Mouse (Mus musculus) limb, embryonic 10.5 days (tissue): ENCODE measurements around the gene Abhd17b. TPM values are rescaled to one million over a fixed set of nuclear protein-coding genes. Genes with fewer than 3 reads are reported as not detected.

Source experiments
- DNase-seq: peaks from one replicate; pipeline ENCODE4 v3.0.0-alpha.2; 2017; ENCODE audit warnings: low spot score
- H3K27ac ChIP-seq: fragments of 300-500 bp; sonication (generic); 2 replicates; pipeline ENCODE4 v1.5.1; 2016; ENCODE audit warnings: mild to moderate bottlenecking
- H3K27me3 ChIP-seq: fragments of 300-500 bp; sonication (generic); 2 replicates; pipeline ENCODE4 v1.6.1; 2016; ENCODE audit warnings: low read depth, mild to moderate bottlenecking; ENCODE audit not compliant: poor library complexity, severe bottlenecking
- H3K36me3 ChIP-seq: fragments of 300-500 bp; sonication (generic); 2 replicates; pipeline ENCODE4 v1.6.1; 2016; ENCODE audit warnings: mild to moderate bottlenecking, moderate library complexity
- H3K4me1 ChIP-seq: fragments of 300-500 bp; sonication (generic); 2 replicates; pipeline ENCODE4 v1.6.1; 2016
- H3K4me3 ChIP-seq: fragments of 300-500 bp; sonication (generic); 2 replicates; pipeline ENCODE4 v1.5.1; 2016; ENCODE audit warnings: mild to moderate bottlenecking, moderate library complexity
- H3K9me3 ChIP-seq: fragments of 300-500 bp; sonication (generic); replicated peaks from 2 replicates; pipeline ENCODE4 v1.6.1; 2016; ENCODE audit warnings: mild to moderate bottlenecking
- WGBS: fragments of 180-500 bp; shearing (Covaris S2); methylation state at CpG from one replicate; pipeline ENCODE4 v1.1.7; 2016; 5-methylcytosine and 5-hydroxymethylcytosine counted together
- polyA plus RNA-seq: library from polyadenylated mRNA; unstranded; fragments of >200 nt; fragmentation: Nextera tagmentation; extraction: Ambion mirVana; gene quantifications from 2 replicates; pipeline ENCODE4 v1.2.1, GENCODE M21; 2016

The Abhd17b gene
- polyA plus RNA-seq, 1 experiment from 2014 or later, result 28.8 TPM

DNA sequence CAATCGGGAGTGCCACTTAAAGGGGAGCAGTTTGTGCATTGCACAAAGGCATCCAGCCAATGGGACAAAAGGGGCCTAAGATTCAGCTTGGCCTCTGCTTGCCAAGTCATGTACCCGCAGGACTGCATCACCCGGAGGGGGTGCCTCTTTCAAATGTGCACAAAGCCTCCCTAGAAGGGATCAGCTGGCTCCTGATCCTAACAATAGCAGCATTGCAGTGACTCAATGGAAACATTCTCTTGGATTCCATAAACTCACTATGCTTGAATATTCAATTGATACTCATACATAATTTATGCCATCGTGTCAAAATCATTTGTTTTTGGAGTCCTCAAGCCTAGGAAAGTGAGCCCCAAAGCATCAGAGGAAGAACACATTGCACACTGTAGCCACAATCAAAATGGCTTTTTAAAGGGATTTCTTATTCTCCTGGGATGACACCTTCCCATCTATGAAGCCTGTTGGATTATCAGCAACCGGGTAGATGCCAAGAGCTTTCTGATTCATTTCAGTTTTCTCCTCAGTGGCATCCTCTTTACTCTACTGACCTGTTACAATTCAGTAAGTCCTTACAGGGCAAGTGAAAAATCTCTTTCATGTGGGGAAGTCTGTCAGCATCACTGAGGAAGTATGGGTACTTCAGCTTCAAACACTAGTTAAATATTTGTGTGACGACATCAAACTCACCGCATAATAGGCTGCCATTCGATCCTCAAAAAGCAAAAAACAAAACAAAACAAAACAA lies 71.1 kb downstream of the Abhd17b start:
- no peaks in the 10 kb centered on the region for H3K4me1 ChIP-seq
- no peak overlapping the region for H3K27ac ChIP-seq
- H3K36me3 ChIP-seq, result no peaks in the 10 kb centered on the region
- no peak overlapping the region for H3K4me3 ChIP-seq
- peak; percentile 7 for DNase-seq
- no peaks in the 10 kb centered on the region for H3K27me3 ChIP-seq
- no peaks in the 10 kb centered on the region for H3K9me3 ChIP-seq
- 93% methylated on average over 8 of the region's 8 CpGs for WGBS

DNA sequence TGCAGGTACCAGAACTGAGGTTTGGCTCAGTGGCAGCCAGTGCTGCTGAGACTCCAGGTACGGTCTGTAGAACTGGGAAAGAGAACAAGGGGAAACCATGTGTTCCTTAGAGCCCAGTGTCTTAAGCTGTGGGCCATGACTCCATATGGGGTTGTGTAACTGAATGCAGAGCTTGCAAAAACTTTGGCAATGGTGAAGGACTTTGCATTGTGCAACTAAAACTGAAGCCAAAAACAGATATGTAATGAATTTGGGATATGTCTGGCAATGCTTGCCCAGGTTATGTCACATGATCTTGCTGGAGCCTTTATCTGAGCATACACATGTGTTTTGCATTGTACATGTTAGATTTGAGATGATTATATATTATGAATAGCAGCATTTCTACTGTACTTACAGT lies 72.2 kb downstream of the Abhd17b start:
- Histone ChIP-seq H3K27me3 (no peaks in the 10 kb centered on the region), H3K9me3 (no peaks in the 10 kb centered on the region), H3K4me3 (no peak overlapping the region), H3K36me3 (no peaks in the 10 kb centered on the region), H3K27ac (no peak overlapping the region), H3K4me1 (no peaks in the 10 kb centered on the region)
- 88% methylated on average over 1 of the region's 1 CpGs for WGBS
- DNase-seq, result peak; percentile 6

DNA sequence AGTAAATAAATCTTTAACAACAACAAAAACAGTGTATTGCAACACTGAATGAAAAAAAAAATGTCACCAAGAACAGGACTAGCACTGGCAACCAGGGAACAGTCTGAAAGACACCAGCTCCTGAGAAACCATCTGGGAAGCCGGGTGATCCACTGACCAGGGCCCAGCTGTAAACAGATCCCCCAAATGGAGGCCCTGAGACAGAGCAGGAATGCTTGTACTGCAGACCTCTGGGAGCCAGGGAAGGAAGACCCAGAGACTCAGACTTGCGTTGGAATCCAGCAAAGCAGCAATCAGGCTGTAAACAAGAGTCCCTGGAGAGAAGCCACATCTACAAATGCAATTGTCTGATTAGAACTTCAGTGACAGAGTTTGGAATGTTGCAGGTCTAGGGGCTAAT lies 74.1 kb downstream of the Abhd17b start:
- no peaks in the 10 kb centered on the region for H3K9me3 ChIP-seq
- 21% methylated on average over 2 of the region's 2 CpGs for WGBS
- no peaks in the 10 kb centered on the region for H3K36me3 ChIP-seq
- no peaks in the 10 kb centered on the region for H3K27me3 ChIP-seq
- H3K27ac ChIP-seq, result no peak overlapping the region
- H3K4me1 ChIP-seq, result no peaks in the 10 kb centered on the region
- DNase-seq, result no peak
- no peak overlapping the region for H3K4me3 ChIP-seq

DNA sequence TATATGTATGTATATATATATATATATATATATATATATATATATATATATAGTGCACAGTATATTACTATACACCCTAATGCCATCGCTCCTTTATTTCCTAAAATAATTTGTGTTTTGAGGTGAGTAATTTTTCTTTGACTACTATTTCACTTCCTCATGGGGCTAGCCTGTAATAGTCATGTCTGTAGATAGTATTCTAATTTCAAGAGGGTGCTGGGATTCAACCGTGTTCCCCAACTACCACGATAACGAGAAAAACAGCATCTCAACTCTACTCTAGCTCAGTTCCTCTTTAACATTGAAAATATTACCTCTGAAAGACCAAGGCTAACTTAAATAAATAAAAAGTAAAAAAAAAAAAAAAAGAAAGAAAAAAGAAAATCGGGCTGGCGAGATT lies 75.4 kb downstream of the Abhd17b start:
- no peak overlapping the region for H3K4me3 ChIP-seq
- H3K9me3 ChIP-seq, result no peaks in the 10 kb centered on the region
- no peak for DNase-seq
- no peaks in the 10 kb centered on the region for H3K4me1 ChIP-seq
- WGBS, result 96% methylated on average over 6 of the region's 6 CpGs
- no peak overlapping the region for H3K27ac ChIP-seq
- no peaks in the 10 kb centered on the region for H3K27me3 ChIP-seq
- no peaks in the 10 kb centered on the region for H3K36me3 ChIP-seq

DNA sequence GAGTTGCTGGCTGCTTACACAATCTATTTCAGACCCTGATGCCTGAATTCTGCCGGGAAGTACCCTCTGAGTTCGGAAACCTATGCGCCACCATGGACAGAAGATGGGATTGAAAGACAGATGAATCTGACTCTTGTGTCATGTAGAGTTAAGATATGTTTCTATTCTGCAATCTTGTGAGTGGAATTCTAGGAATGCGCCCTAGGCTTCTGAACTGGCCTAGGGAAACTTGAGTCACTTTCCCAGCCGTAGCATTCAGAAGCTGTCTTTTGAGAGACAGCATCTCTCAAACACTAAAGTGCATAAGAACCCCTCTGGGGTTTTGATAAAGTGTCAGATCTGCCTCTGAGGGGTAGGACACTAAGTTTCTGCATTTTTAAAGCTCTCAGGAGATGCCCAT lies 78.9 kb downstream of the Abhd17b start:
- Histone ChIP-seq H3K4me3 (no peak overlapping the region), H3K27ac (no peak overlapping the region), H3K4me1 (no peaks in the 10 kb centered on the region), H3K36me3 (no peaks in the 10 kb centered on the region), H3K9me3 (no peaks in the 10 kb centered on the region), H3K27me3 (no peaks in the 10 kb centered on the region)
- 91% methylated on average over 5 of the region's 5 CpGs for WGBS
- no peak for DNase-seq

DNA sequence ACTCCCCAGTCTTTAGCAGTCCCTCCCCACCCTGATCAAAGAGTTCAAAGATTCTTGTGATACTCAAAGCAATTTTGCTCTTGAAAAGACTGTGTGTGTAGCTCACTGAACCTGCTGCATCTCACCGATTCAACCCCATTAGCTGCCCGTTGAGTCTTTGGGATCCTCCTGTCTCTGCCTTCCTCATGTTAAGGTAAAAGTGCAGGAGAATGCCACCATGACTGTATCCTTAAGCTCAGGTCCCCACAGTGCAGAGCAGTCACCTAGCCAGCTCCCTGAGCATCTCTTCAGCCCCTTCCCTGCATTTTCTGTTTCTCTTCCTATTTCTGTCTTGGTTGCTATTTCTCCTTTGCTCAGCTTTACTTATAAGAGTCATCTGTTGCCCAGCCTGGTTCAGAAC lies 80.2 kb downstream of the Abhd17b start:
- no peak overlapping the region for H3K27ac ChIP-seq
- no peaks in the 10 kb centered on the region for H3K9me3 ChIP-seq
- H3K27me3 ChIP-seq, result no peaks in the 10 kb centered on the region
- H3K4me3 ChIP-seq, result no peak overlapping the region
- H3K36me3 ChIP-seq, result no peaks in the 10 kb centered on the region
- DNase-seq, result no peak
- 0 out of 2 replicates have a peak, but pooled peaks cover 3% of the 10 kb centered on the region for H3K4me1 ChIP-seq
- WGBS, result 88% methylated on average over 2 of the region's 2 CpGs

DNA sequence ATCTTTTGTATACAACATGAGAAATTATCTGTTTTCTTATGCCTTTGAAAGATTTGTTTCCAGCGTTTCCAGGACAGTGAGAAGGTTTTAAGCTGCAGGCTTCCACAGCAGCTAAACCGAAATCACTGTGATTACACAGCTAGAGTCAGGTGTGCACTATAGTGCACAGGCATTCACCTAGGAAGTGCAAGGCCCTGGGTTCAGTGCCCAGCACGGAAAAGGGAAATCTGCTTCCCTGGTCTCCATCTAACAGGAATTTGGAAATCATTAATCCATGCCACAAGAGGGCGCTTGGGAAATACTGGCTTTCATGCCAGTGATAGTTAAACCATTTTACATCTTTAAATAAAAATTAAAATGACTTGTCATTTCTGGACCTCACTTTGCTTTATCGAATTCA lies 81.1 kb downstream of the Abhd17b start:
- H3K4me3 ChIP-seq, result no peak overlapping the region
- WGBS, result 46% methylated on average over 5 of the region's 5 CpGs
- H3K4me1 ChIP-seq, result 0 out of 2 replicates have a peak, but pooled peaks cover 3% of the 10 kb centered on the region
- peak; percentile 33 for DNase-seq
- no peaks in the 10 kb centered on the region for H3K9me3 ChIP-seq
- no peaks in the 10 kb centered on the region for H3K27me3 ChIP-seq
- no peak overlapping the region for H3K27ac ChIP-seq
- no peaks in the 10 kb centered on the region for H3K36me3 ChIP-seq

Other genes starting within 250 kb of the Abhd17b start
- not detected in 2 replicates for gene Gda, start 179.7 kb upstream of the Abhd17b start, polyA plus RNA-seq
- gene 1110059E24Rik, start 209 bp upstream of the Abhd17b start, polyA plus RNA-seq, result 76.9 and 78.0 TPM in 2 replicates
- 39.3 and 51.7 TPM in 2 replicates for gene Cemip2, start 125.2 kb downstream of the Abhd17b start, polyA plus RNA-seq